Comparison of ENCODE assay signal across 9 mouse cellular contexts in the genomic region with DNA sequence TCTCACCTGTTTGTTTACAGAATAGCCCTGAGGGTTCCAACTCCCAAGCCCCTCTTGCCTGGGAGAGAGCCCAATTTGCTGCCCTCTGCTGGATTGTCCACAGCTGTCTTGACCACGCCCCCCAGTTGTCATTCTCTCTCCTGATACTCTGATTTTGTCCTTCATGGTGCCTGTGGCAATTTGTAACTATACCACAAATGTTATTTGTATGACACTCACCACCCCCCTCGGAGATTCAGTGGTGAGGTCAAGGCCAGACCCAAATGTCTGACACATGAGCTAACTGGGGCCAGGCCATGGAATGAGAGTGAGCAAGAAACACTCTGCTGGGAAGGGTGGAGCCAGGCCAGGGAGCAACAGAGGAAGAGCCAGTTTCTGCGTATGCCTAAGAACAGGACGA. TPM values are rescaled to one million over a fixed set of nuclear protein-coding genes. Genes with fewer than 3 reads are reported as not detected.
DNase-seq lines count a peak whose midpoint lies in the region; ATAC-seq and TF ChIP-seq lines count a peak whose summit lies in the region.
"Had no signal": no experiment of that assay in that cellular context is flagged by ENCODE, and none has a peak within 500 bp of the region (broad histone marks: within the 10 kb centered on the region; RNA-seq: fewer than 3 reads in every experiment).

No protein-coding gene starts in this region.

- TF ChIP-seq POLR2A in kidney, adult 2 months (IDR thresholded peaks at IDR 0.05; ENCODE audit: low read depth, low read length), result no peak
- no peak for TF ChIP-seq POLR2A in small intestine, adult 2 months (IDR thresholded peaks at IDR 0.05; ENCODE audit: low read depth, low read length)

- no peaks in the 10 kb centered on the region for H3K36me3 ChIP-seq in kidney, adult 2 months (ENCODE audit: control insufficient read depth, insufficient read depth, low read length)
- H3K36me3 ChIP-seq in kidney, embryonic 14.5 days (ENCODE audit: control insufficient read depth, insufficient read depth, low read length), result no peaks in the 10 kb centered on the region
- H3K36me3 ChIP-seq in E14TG2a.4 (ENCODE audit: insufficient read depth, low read length), result no peaks in the 10 kb centered on the region
- H3K36me3 ChIP-seq in intestine, postnatal 0 days (ENCODE audit: control insufficient read depth, insufficient read depth), result no peaks in the 10 kb centered on the region
- no peaks in the 10 kb centered on the region for H3K36me3 ChIP-seq in small intestine, adult 2 months (ENCODE audit: control insufficient read depth, insufficient read depth, low read length)

- no peak overlapping the region for H3K27ac ChIP-seq in kidney, adult 2 months (ENCODE audit: insufficient read depth, low read depth, low read length)
- no peak overlapping the region for H3K27ac ChIP-seq in kidney, embryonic 14.5 days (ENCODE audit: low read depth, low read length)
- no peak overlapping the region for H3K27ac ChIP-seq in intestine, postnatal 0 days (ENCODE audit: low read depth, low read length)
- no peak overlapping the region for H3K27ac ChIP-seq in small intestine, adult 2 months (ENCODE audit: insufficient read depth, low read depth, low read length)

- no peak overlapping the region for H3K4me2 ChIP-seq in kidney, embryonic 14.5 days (replicated peaks; ENCODE audit: low read depth, low read length)
- H3K4me2 ChIP-seq in intestine, postnatal 0 days (replicated peaks; ENCODE audit: low read depth), result no peak overlapping the region

- no peaks in the 10 kb centered on the region for H3K4me1 ChIP-seq in kidney, adult 2 months (ENCODE audit: control insufficient read depth, insufficient read depth, low read length)
- no peaks in the 10 kb centered on the region for H3K4me1 ChIP-seq in kidney, embryonic 14.5 days (ENCODE audit: control insufficient read depth, insufficient read depth, low read length)
- H3K4me1 ChIP-seq in E14TG2a.4 (replicated peaks; ENCODE audit: low read depth, low read length), result peaks cover 36% of the 10 kb centered on the region
- H3K4me1 ChIP-seq in intestine, postnatal 0 days (replicated peaks; ENCODE audit: control insufficient read depth, insufficient read depth, low read length), result no peaks in the 10 kb centered on the region
- no peaks in the 10 kb centered on the region for H3K4me1 ChIP-seq in small intestine, adult 2 months (ENCODE audit: control insufficient read depth, insufficient read depth, insufficient read length, low read length)

- no peaks in the 10 kb centered on the region for H3K27me3 ChIP-seq in kidney, adult 2 months (replicated peaks; ENCODE audit: control insufficient read depth, insufficient read depth, low read length)
- no peaks in the 10 kb centered on the region for H3K27me3 ChIP-seq in kidney, embryonic 14.5 days (ENCODE audit: control insufficient read depth, insufficient read depth, low read length)
- H3K27me3 ChIP-seq in E14TG2a.4 (ENCODE audit: insufficient read depth, low read length), result peaks cover 43% of the 10 kb centered on the region
- no peaks in the 10 kb centered on the region for H3K27me3 ChIP-seq in intestine, postnatal 0 days (replicated peaks; ENCODE audit: control insufficient read depth, insufficient read depth, low read length)
- H3K27me3 ChIP-seq in small intestine, adult 2 months (ENCODE audit: control insufficient read depth, insufficient read depth, low read length), result no peaks in the 10 kb centered on the region

- ATAC-seq in kidney, embryonic 14.5 days (ENCODE audit: low FRiP score, low TSS enrichment), result no peak
- ATAC-seq in intestine, postnatal 0 days, result no peak

- H3K9me3 ChIP-seq in kidney, embryonic 14.5 days (ENCODE audit: control insufficient read depth, low read length), result peaks cover 7% of the 10 kb centered on the region; the same call in 1 of the 2 replicates
- H3K9me3 ChIP-seq in E14TG2a.4 (ENCODE audit: low read length), result peaks cover 10% of the 10 kb centered on the region
- H3K9me3 ChIP-seq in intestine, postnatal 0 days (ENCODE audit: control insufficient read depth), result no peaks in the 10 kb centered on the region

- 32% methylated on average over 4 of the region's 4 CpGs for WGBS in kidney, adult 2 months
- 37% methylated on average over 4 of the region's 4 CpGs for WGBS in kidney, embryonic 14.5 days
- WGBS in intestine, postnatal 0 days, result 26% methylated on average over 4 of the region's 4 CpGs
- WGBS in small intestine, adult 2 months, result 26% methylated on average over 4 of the region's 4 CpGs

- no peak overlapping the region for H3K4me3 ChIP-seq in kidney, adult 2 months (ENCODE audit: insufficient read depth, low read depth, low read length)
- no peak overlapping the region for H3K4me3 ChIP-seq in kidney, embryonic 14.5 days (ENCODE audit: low read length)
- no peak overlapping the region for H3K4me3 ChIP-seq in E14TG2a.4 (replicated peaks; ENCODE audit: low read length)
- no peak overlapping the region for H3K4me3 ChIP-seq in intestine, postnatal 0 days (ENCODE audit: low read depth, low read length)
- H3K4me3 ChIP-seq in small intestine, adult 2 months (ENCODE audit: low read depth, low read length), result no peak overlapping the region

- peak; percentile 33 for DNase-seq in kidney, adult 2 months
- DNase-seq in adrenal gland, adult 18-20 months (ENCODE audit: low spot score in 2 of 2), result peak; percentile 63 to 65
- DNase-seq in layer of hippocampus, postnatal 25 days (ENCODE audit: extremely low spot score in 1 of 2, low spot score in 1 of 2), result no peak
- DNase-seq in urinary bladder, adult 18-20 months (ENCODE audit: low spot score in 2 of 2), result no peak

- TF ChIP-seq CTCF in kidney, adult 2 months (conservative IDR thresholded peaks at IDR 0.05; ENCODE audit: insufficient read depth, insufficient read length, low read depth, low read length), result peak; percentile 52
- TF ChIP-seq CTCF in E14TG2a.4 (conservative IDR thresholded peaks at IDR 0.05; ENCODE audit: low read length), result peak; percentile 20
- TF ChIP-seq CTCF in intestine, postnatal 0 days (IDR thresholded peaks at IDR 0.05; ENCODE audit: low read depth), result peak; percentile 70
- peak; percentile 46; the same call in 1 of the 2 replicates for TF ChIP-seq CTCF in small intestine, adult 2 months (IDR thresholded peaks at IDR 0.05; ENCODE audit: extremely low read depth, insufficient read length, insufficient replicate concordance, low read depth, low read length)

- H3K9ac ChIP-seq in kidney, embryonic 14.5 days (ENCODE audit: low read depth, low read length), result no peak overlapping the region
- H3K9ac ChIP-seq in intestine, postnatal 0 days (ENCODE audit: low read depth, low read length), result no peak overlapping the region

RNA-seq across cellular contexts. Expression of a gene that starts 4.7 kb away (rescaled TPM):
- polyA plus RNA-seq in kidney, adult 2 months (2012; rRNA removed), result 2.1 and 2.2 TPM in 2 replicates
- 0.74 and 0.95 TPM in 2 replicates for polyA plus RNA-seq in kidney, embryonic 14.5 days (2014; fragmentation: Nextera tagmentation; extraction: Ambion mirVana)
- 1 to 10 TPM; 4.2 to 6.0 TPM for total RNA-seq in adrenal gland, adult 18-20 months (2021)
- polyA plus RNA-seq in intestine, postnatal 0 days (2015; fragmentation: Nextera tagmentation; extraction: Ambion mirVana), result 27.8 and 28.2 TPM in 2 replicates
- polyA plus RNA-seq in small intestine, adult 2 months (2012; rRNA removed), result 1.2 and 2.7 TPM in 2 replicates
- 1 to 10 TPM in 1 of 2 experiments, under 1 TPM in 1; 0.66 to 1.3 TPM for total RNA-seq in layer of hippocampus, postnatal 25 days (2021)

RNA-seq across cellular contexts. Expression of a gene that starts 7.6 kb away (rescaled TPM):
- polyA plus RNA-seq in kidney, adult 2 months (2012; rRNA removed), result 1.4 and 1.9 TPM in 2 replicates
- polyA plus RNA-seq in kidney, embryonic 14.5 days (2014; fragmentation: Nextera tagmentation; extraction: Ambion mirVana), result 1.1 and 1.6 TPM in 2 replicates
- 100 to 1,000 TPM; 145 to 483 TPM for total RNA-seq in adrenal gland, adult 18-20 months (2021)
- 2.7 and 2.9 TPM in 2 replicates for polyA plus RNA-seq in intestine, postnatal 0 days (2015; fragmentation: Nextera tagmentation; extraction: Ambion mirVana)
- polyA plus RNA-seq in small intestine, adult 2 months (2012; rRNA removed), result 0.23 and 0.27 TPM in 2 replicates
- 1 to 10 TPM; 7.5 to 7.7 TPM for total RNA-seq in layer of hippocampus, postnatal 25 days (2021)

RNA-seq across cellular contexts. Expression of a gene that starts 15.4 kb away (rescaled TPM):
- polyA plus RNA-seq in kidney, adult 2 months (2012; rRNA removed), result 0.31 and 0.86 TPM in 2 replicates
- 0.61 and 1.6 TPM in 2 replicates for polyA plus RNA-seq in kidney, embryonic 14.5 days (2014; fragmentation: Nextera tagmentation; extraction: Ambion mirVana)
- total RNA-seq in adrenal gland, adult 18-20 months (2021), result under 1 TPM in 1 of 2 experiments, not detected in 1; 0.20 TPM
- polyA plus RNA-seq in intestine, postnatal 0 days (2015; fragmentation: Nextera tagmentation; extraction: Ambion mirVana), result not detected in 2 replicates
- polyA plus RNA-seq in small intestine, adult 2 months (2012; rRNA removed), result not detected in 2 replicates
- not detected for total RNA-seq in layer of hippocampus, postnatal 25 days (2021)
- polyA plus RNA-seq: large intestine, adult 2 months had no signal

RNA-seq across cellular contexts. Expression of a gene that starts 28.8 kb away (rescaled TPM):
- polyA plus RNA-seq in kidney, adult 2 months (2012; rRNA removed), result 0.50 TPM in 1 of 2 replicates, not detected in the other
- not detected in 2 replicates for polyA plus RNA-seq in kidney, embryonic 14.5 days (2014; fragmentation: Nextera tagmentation; extraction: Ambion mirVana)
- 1 to 10 TPM in 1 of 2 experiments, not detected in 1; 2.5 TPM for total RNA-seq in adrenal gland, adult 18-20 months (2021)
- polyA plus RNA-seq in intestine, postnatal 0 days (2015; fragmentation: Nextera tagmentation; extraction: Ambion mirVana), result 4.1 and 4.8 TPM in 2 replicates
- polyA plus RNA-seq in small intestine, adult 2 months (2012; rRNA removed), result not detected in 2 replicates
- total RNA-seq in layer of hippocampus, postnatal 25 days (2021), result not detected

RNA-seq across cellular contexts. Expression of a gene that starts 29.5 kb away (rescaled TPM):
- 457 and 511 TPM in 2 replicates for polyA plus RNA-seq in kidney, adult 2 months (2012; rRNA removed)
- polyA plus RNA-seq in kidney, embryonic 14.5 days (2014; fragmentation: Nextera tagmentation; extraction: Ambion mirVana), result 202 and 206 TPM in 2 replicates
- total RNA-seq in adrenal gland, adult 18-20 months (2021), result 100 to 1,000 TPM; 197 to 214 TPM
- 158 and 161 TPM in 2 replicates for polyA plus RNA-seq in intestine, postnatal 0 days (2015; fragmentation: Nextera tagmentation; extraction: Ambion mirVana)
- polyA plus RNA-seq in small intestine, adult 2 months (2012; rRNA removed), result 181 and 200 TPM in 2 replicates
- total RNA-seq in layer of hippocampus, postnatal 25 days (2021), result 100 to 1,000 TPM; 116 to 132 TPM

Comparison
In these comparisons a context has a peak if more than half of its experiments do, and no peak if none do; other contexts are left out.
1. DNase-seq: peak in kidney, adult 2 months (single experiment) and adrenal gland, adult 18-20 months (2 of 2); none in layer of hippocampus, postnatal 25 days (0 of 2) and urinary bladder, adult 18-20 months (0 of 2).
2. CTCF ChIP-seq: peak in every context shown above with its lines; median percentile 70 in intestine, postnatal 0 days; 52 in kidney, adult 2 months; 46 in small intestine, adult 2 months; 20 in E14TG2a.4.